Mouse (Mus musculus) E14TG2a.4 (cell line): ENCODE results near the gene Trank1.

Source experiments
- CTCF ChIP-seq: conservative IDR thresholded peaks from 2 replicates; pipeline ENCODE4 v1.5.1; 2014; ENCODE audit warnings: low read length
- NANOG ChIP-seq: IDR thresholded peaks from 2 replicates; pipeline ENCODE4 v1.6.1; 2014; ENCODE audit warnings: borderline replicate concordance, low read length, mixed read lengths
- POU5F1 ChIP-seq: IDR thresholded peaks from 2 replicates; pipeline ENCODE4 v1.6.1; 2014; ENCODE audit warnings: low read length, borderline replicate concordance

- TF ChIP-seq CTCF: no peak
- no peak for TF ChIP-seq POU5F1
- no peak for TF ChIP-seq NANOG
These were observed 78.5 kb downstream of the Trank1 start for GRCm38 (mm10) chr9:111390016-111390415.
